Mouse (Mus musculus) thymus, adult 2 months (tissue): ENCODE results near the gene Tmc6.

Experiments
- CTCF ChIP-seq: fragments of 200-500 bp; IDR thresholded peaks from 2 replicates; pipeline ENCODE4 v1.5.1; 2012; ENCODE audit warnings: mild to moderate bottlenecking, control low read depth, low read length, moderate library complexity, borderline replicate concordance; ENCODE audit not compliant: control insufficient read depth, poor library complexity, insufficient read depth; ENCODE audit errors: extremely low read depth
- POLR2A ChIP-seq: fragments of 200-500 bp; IDR thresholded peaks from 2 replicates; pipeline ENCODE4 v1.6.1; 2012; ENCODE audit warnings: mild to moderate bottlenecking, low read length, control low read depth, moderate library complexity; ENCODE audit not compliant: control insufficient read depth, poor library complexity, insufficient read depth; ENCODE audit errors: extremely low read depth

DNA sequence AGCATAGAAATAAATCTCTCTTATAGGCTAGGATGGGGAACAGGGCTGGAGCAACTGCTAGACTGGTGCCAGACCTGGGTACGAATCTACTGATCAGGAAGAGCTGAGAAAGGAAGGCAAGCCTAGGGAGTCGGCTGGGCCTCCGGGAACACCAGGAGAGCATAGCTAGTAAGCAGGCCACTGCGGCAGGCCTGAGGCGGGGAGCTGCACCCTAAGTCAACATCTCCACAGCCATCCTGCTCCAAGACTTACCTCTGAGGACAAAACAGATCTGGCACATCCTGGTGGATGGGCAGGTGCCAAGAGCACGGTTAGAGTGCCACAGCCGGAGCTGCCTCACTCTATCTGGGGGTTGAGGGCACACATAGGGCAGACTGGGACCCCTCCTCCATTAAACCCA, 38.2 kb upstream of the Tmc6 start:
- TF ChIP-seq POLR2A (no peak), CTCF (no peak)
